Mouse (Mus musculus) heart, adult 2 months (tissue): ENCODE results near the gene Sco1. TPM values are rescaled to one million over a fixed set of nuclear protein-coding genes. Genes with fewer than 3 reads are reported as not detected.

Source experiments
- DNase-seq, 2 experiments: peaks; one replicate each; pipeline ENCODE4 v3.0.0; 2021
- H3K27ac ChIP-seq: fragments of 200-600 bp; 2 replicates; pipeline ENCODE4 v1.8.1; 2022
- H3K27me3 ChIP-seq: fragments of 200-500 bp; 2 replicates; pipeline ENCODE4 v1.6.1; 2012; ENCODE audit warnings: mild to moderate bottlenecking, low read length, inconsistent platforms, mixed read lengths; ENCODE audit not compliant: control insufficient read depth, insufficient read depth
- H3K36me3 ChIP-seq: fragments of 200-500 bp; 2 replicates; pipeline ENCODE4 v1.6.1; 2012; ENCODE audit warnings: low read length, inconsistent platforms; ENCODE audit not compliant: control insufficient read depth, insufficient read depth
- H3K4me1 ChIP-seq: fragments of 200-500 bp; 2 replicates; pipeline ENCODE4 v1.6.1; 2011; ENCODE audit warnings: low read length; ENCODE audit not compliant: control insufficient read depth, insufficient read depth
- H3K4me3 ChIP-seq: fragments of 200-600 bp; 2 replicates; pipeline ENCODE4 v1.8.1; 2022
- H3K79me2 ChIP-seq: fragments of 200-500 bp; replicated peaks from 2 replicates; pipeline ENCODE4 v1.6.1; 2012; ENCODE audit warnings: mild to moderate bottlenecking, inconsistent platforms, low read length, moderate library complexity, mixed read lengths; ENCODE audit not compliant: control insufficient read depth, insufficient read depth
- H3K9ac ChIP-seq: fragments of 200-500 bp; 2 replicates; pipeline ENCODE4 v1.6.1; 2012; ENCODE audit warnings: low read depth, mild to moderate bottlenecking, control low read depth, inconsistent platforms, low read length, mixed read lengths
- CTCF ChIP-seq: fragments of 200-600 bp; IDR thresholded peaks from 2 replicates; pipeline ENCODE4 v1.8.1; 2022; ENCODE audit warnings: antibody characterized with exemption, mild to moderate bottlenecking, moderate library complexity
- EP300 ChIP-seq: fragments of 200-500 bp; IDR thresholded peaks from 2 replicates; pipeline ENCODE4 v1.6.1; 2011; ENCODE audit warnings: low read depth, low read length, control low read depth; ENCODE audit not compliant: insufficient read depth
- POLR2A ChIP-seq: fragments of 200-500 bp; IDR thresholded peaks from 2 replicates; pipeline ENCODE4 v1.6.1; 2011; ENCODE audit warnings: mild to moderate bottlenecking, low read depth, low read length, control low read depth; ENCODE audit not compliant: insufficient read depth
- whole genome bisulfite sequencing: fragments of 180-500 bp; shearing (Covaris S2); methylation state at CpG from one replicate; pipeline ENCODE4 v1.1.7; 2018; 5-methylcytosine and 5-hydroxymethylcytosine counted together
- intact Hi-C: fragments of 180-260 bp; cut with DNase I; formaldehyde crosslinking; loops from one replicate; pipeline ENCODE4 v1.15.1; 2025
- polyA plus RNA-seq: library from polyadenylated mRNA; depleted of rRNA; stranded (reverse); fragments of >200 nt; gene quantifications from 2 replicates; pipeline ENCODE4 v1.2.3, GENCODE M21; 2012
- total RNA-seq, 2 experiments: library from RNA; stranded (reverse); gene quantifications; 2 replicates each; pipeline ENCODE4 v1.2.3; 2021

The Sco1 gene
- total and polyA plus RNA-seq, 3 experiments: 7.8 to 20.1 (median 18.3) TPM

DNA sequence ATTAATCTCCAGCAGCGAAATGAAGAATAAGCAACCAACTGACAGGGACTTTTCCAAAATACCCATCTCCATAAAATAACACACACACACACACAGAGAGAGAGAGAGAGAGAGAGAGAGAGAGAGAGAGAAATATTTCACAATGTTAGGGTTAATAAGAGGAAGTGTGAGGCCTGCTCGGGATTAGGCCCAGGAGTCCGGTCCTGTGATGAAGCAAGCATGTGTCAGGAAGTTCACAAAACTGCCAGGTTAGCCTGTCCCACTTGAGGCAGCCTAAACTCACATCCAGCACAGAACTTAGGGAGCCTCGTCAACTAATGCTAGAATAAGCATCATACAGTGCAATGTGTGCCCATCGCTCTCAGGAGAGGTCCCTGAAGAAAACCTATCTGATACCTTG, 5.3 kb upstream of the Sco1 start:
- H3K36me3 ChIP-seq: peaks cover 8% of the 10 kb centered on the region
- H3K27ac ChIP-seq: no peak overlapping the region
- intact Hi-C loops: no loop called here
- no peak for DNase-seq
- no peak overlapping the region for H3K4me3 ChIP-seq
- H3K9ac ChIP-seq: no peak overlapping the region
- TF ChIP-seq EP300 (no peak), POLR2A (no peak), CTCF (no peak)
- WGBS: 70% methylated on average over 5 of the region's 5 CpGs
- peaks cover 1% of the 10 kb centered on the region for H3K4me1 ChIP-seq
- H3K27me3 ChIP-seq: no peaks in the 10 kb centered on the region
- H3K79me2 ChIP-seq: peaks cover 4% of the 10 kb centered on the region; the same call in 1 of the 2 replicates

- TF ChIP-seq EP300 (no peak), POLR2A (no peak), CTCF (no peak)
- no peak overlapping the region for H3K27ac ChIP-seq
- WGBS: 78% methylated on average over 8 of the region's 8 CpGs
- intact Hi-C loops: no loop called here
- H3K9ac ChIP-seq: no peak overlapping the region
- no peak for DNase-seq
- peaks cover 1% of the 10 kb centered on the region for H3K4me1 ChIP-seq
- H3K4me3 ChIP-seq: no peak overlapping the region
- H3K79me2 ChIP-seq: peaks cover 4% of the 10 kb centered on the region; the same call in 1 of the 2 replicates
- no peaks in the 10 kb centered on the region for H3K27me3 ChIP-seq
- H3K36me3 ChIP-seq: peaks cover 8% of the 10 kb centered on the region
Measured at GRCm38 (mm10) chr11:67048496-67048895, 4.0 kb upstream of the Sco1 start.

DNA sequence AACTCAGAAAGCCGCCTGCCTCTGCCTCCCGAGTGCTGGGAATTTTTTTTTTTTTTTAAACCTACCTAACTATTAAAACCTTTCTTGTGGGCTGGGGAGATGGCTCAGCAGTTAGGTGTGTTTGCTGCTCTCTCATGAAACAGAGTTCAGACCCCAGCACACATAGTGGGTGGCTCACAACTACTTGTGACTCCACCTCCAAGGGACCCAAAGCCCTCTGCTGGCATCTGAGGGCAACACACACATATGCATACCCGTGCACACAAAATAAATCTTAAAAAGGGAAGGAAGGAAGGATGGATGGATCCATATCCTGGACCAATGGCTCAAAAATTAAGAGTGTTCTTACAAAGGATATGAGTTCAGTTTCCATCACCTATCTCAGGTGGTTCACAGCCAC, 3.2 kb upstream of the Sco1 start:
- intact Hi-C loops: no loop called here
- WGBS: 93% methylated on average over 3 of the region's 3 CpGs
- H3K79me2 ChIP-seq: peaks cover 4% of the 10 kb centered on the region; the same call in 1 of the 2 replicates
- H3K36me3 ChIP-seq: peaks cover 8% of the 10 kb centered on the region
- DNase-seq: no peak
- H3K4me3 ChIP-seq: no peak overlapping the region
- TF ChIP-seq POLR2A (no peak), CTCF (peak; percentile 8; the same call in 1 of the 2 replicates), EP300 (no peak)
- H3K27ac ChIP-seq: no peak overlapping the region
- no peak overlapping the region for H3K9ac ChIP-seq
- H3K4me1 ChIP-seq: peaks cover 1% of the 10 kb centered on the region
- H3K27me3 ChIP-seq: no peaks in the 10 kb centered on the region

GRCm38 (mm10) chr11:67051676-67052320, 672 bp upstream of the Sco1 start:
- TF ChIP-seq EP300 (no peak), POLR2A (no peak), CTCF (no peak)
- H3K4me1 ChIP-seq: peaks cover 1% of the 10 kb centered on the region
- H3K4me3 ChIP-seq: peak overlapping the region; percentile 98
- peak overlapping the region; percentile 80 for H3K9ac ChIP-seq
- DNase-seq: no peak
- H3K79me2 ChIP-seq: peaks cover 2% of the 10 kb centered on the region; the same call in 1 of the 2 replicates
- intact Hi-C loops: loop anchor here (1.0 to 2.0 kb wide), 2 partner anchors 26 to 33 kb away; partner anchors contain the start of gene Tmem220
- H3K36me3 ChIP-seq: peaks cover 10% of the 10 kb centered on the region
- H3K27me3 ChIP-seq: no peaks in the 10 kb centered on the region
- 7% methylated on average over 16 of the region's 16 CpGs for WGBS
- H3K27ac ChIP-seq: peak overlapping the region; percentile 92

GRCm38 (mm10) chr11:67054754-67055365, 2.4 kb downstream of the Sco1 start:
- Histone ChIP-seq H3K36me3 (peaks cover 6% of the 10 kb centered on the region), H3K27me3 (no peaks in the 10 kb centered on the region)
- 85% methylated on average over 8 of the region's 8 CpGs for WGBS

GRCm38 (mm10) chr11:67061311-67061710, 8.8 kb downstream of the Sco1 start:
- H3K27me3 ChIP-seq: no peaks in the 10 kb centered on the region
- intact Hi-C loops: no loop called here
- 90% methylated on average over 2 of the region's 2 CpGs for WGBS
- H3K36me3 ChIP-seq: no peaks in the 10 kb centered on the region; the same call in 1 of the 2 replicates
- no peak overlapping the region for H3K4me3 ChIP-seq
- no peaks in the 10 kb centered on the region for H3K4me1 ChIP-seq
- no peak overlapping the region for H3K27ac ChIP-seq
- H3K9ac ChIP-seq: no peak overlapping the region
- no peak for DNase-seq
- no peaks in the 10 kb centered on the region; the same call in 1 of the 2 replicates for H3K79me2 ChIP-seq
- TF ChIP-seq POLR2A (no peak), EP300 (no peak), CTCF (no peak)

More at GRCm38 (mm10) chr11:67054754-67055365, 2.4 kb downstream of the Sco1 start:
- H3K9ac ChIP-seq: no peak overlapping the region
- no peak for DNase-seq
- H3K4me1 ChIP-seq: no peaks in the 10 kb centered on the region; the same call in 1 of the 2 replicates
- TF ChIP-seq EP300: no peak
- no peak for TF ChIP-seq CTCF
- TF ChIP-seq POLR2A: no peak
- H3K27ac ChIP-seq: no peak overlapping the region
- H3K4me3 ChIP-seq: no peak overlapping the region
- intact Hi-C loops: no loop called here
- peaks cover under 1% of the 10 kb centered on the region for H3K79me2 ChIP-seq
